Mouse (Mus musculus): ENCODE measurements at regions not wholly inside any gene's neighbourhood (a gene's known extent, or its start where the extent isn't known, plus 50 kb on each side); places are given as distances from the start of the nearest gene placed in this dataset.
"Not testable (repeated sequence)": the region's sequence is repeated elsewhere in the genome, so short reads cannot be mapped to it uniquely, and the experiment has no call there.

- no peak for DNase-seq
These were observed 227.1 kb downstream of the Pth2r start for GRCm38 (mm10) chr1:65509003-65509402.

DNA sequence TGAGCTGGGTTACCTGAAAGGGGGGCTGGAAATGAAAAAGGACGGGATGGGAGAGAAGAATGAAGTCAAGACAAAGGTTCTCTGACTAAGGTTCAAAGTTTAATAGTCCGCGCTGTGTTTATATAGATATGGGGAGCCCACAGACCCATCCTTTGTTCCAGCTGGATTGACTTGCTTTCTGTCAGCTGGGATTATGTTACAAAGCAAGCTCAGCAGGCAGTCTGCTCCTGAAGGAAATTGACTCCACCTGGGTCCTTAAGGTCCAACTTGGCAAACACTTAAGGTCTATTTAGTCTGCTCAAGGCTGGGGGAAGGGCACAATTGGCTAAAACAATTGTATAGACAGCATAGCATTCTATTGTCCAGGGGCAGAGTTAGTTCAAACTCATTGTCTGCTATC, 253.8 kb downstream of the Pth2r start:
- no peak for DNase-seq

DNA sequence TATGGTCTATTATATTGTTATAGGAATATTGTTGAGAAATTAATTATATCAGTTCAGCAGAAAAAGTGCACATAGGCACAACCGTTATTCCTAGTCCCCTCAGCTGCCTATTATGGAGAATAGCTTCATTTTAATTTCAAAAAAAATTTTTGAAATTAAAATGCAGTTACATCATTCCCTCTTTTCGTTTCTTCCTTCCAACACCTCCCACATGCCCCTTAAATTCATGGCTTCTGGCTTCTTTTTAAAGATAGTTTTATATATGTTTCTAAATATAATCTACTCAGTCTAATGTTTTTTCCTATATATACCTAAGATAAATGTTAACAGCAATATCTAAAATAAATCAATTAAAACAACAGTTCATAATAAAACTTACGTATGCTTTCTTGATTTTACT, 256.7 kb downstream of the Pth2r start:
- DNase-seq = no peak

DNA sequence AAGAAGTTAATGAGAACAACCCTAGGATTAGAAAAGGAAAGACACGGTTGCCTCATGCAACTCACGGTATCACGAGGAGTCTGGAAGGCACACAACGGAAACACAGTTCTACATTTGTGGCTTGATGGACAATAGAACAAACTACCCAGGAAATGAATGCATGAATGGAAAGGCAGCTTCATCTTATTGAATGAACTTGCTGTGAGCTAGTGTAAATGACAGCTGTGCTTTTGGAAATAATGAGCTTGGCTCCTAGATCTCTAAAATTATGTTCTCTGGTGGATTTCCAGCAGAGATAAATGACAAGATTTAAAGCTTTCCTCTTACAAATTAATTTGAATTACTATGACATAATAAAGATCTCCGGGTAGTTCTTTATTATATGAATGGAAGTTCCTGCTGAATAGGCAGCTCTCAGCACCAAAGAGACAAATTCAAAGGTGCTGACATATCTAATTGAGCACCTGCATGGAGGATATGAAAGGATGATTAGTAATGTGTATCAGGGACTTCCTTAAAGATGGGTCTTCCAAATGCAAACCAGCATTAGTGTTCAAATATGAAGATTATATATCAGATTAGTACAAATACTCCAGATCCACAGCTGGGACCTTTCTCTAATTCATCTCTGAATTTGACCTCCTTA, 262.5 kb downstream of the Pth2r start:
- DNase-seq = no peak

DNA sequence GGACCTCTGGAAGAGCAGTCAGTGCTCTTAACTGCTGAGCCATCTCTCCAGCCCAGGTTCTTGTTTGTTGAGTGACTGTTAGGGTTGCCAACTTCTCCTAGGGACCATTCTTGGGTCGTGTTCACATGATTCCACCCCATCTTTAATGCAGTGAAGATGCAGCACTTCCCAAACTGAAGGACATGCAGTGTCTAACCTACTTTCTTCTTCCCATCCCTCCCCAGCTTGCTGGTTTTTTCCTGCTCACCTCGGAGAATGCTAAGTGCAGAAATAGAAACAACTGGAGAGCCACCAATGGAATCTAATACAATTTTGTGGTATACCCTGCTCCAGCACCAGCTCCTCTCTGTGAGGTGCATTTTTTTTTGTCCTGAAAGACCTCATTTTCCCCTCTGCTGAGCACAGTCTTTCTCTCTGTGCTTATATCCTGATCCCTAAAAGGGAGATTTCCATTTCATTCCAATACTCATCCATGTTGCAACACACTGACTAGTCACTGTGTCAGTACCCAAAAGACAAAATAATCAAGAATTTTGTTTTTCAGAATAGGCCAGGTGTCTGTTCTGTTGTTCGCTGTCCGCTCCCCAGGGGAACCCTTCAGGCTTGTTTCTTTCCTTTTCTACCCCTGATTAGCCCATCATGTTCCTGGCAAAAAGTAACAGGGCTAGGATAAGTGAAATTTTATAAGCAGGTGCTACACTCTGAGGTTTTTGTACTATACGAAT, 263.6 kb downstream of the Pth2r start:
- DNase-seq = no peak

DNA sequence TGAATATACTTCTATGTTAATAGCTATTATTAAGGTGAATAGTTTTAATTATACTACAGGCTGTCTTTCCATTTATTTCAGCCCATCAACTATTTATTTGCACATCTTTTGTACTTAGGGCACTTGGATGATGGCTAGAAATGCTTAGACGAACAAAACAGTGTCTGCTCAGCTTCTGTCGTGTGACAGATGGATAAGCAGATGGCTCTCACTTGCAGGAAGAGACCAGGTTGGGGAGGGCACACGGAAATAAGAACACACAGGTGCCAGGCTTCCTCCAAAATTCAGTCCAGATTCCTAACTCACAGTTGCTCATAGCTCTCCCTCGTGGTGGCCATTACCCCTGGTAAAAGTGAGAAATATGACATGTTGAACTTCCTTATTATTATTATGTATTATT, 267.0 kb downstream of the Pth2r start:
- peak; percentile 7 to 34 for DNase-seq

DNA sequence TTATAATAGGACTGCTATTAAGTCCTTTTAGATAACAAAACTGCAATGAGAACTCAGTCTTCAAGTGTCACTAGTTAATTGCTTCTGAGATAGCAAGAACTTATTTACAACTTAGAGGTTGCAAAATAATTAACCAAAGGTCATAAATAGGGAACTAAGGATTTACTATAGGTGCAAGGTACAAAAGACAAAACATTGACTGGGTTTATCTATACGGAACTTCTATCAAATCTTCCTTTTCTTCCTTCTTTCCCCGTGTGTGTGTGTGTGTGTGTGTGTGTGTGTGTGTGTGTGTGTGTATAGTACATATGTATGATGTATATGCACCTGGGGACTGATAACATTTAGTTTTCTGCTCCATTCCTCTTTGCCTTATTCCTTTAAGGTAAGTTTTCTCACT, 305.5 kb downstream of the Pth2r start:
- DNase-seq = no peak

DNA sequence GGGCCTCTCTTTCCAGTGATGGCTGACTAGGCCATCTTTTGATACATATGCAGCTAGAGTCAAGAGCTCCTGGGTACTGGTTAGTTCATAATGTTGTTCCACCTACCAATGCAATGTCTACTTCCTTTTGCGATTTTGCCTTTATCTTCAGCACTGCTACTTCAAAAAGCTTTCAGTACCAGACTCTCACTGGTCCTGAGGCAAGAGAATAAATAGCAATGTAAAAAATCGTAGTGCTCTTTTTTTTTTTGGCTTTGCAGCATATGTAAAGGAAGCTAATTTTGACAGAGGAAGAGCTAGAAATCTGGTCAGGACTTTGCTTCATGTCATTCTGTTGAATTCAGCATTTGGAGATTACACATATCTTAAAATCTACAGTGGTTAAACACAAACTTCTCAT, 291.0 kb upstream of the Crygf start:
- DNase-seq = no peak

GRCm38 (mm10) chr1:65654460-65654859, 271.9 kb upstream of the Crygf start:
- DNase-seq = no peak

- DNase-seq = no peak
These were observed 244.4 kb upstream of the Crygf start for GRCm38 (mm10) chr1:65681960-65682359.

- no peak for DNase-seq
These were observed 239.0 kb upstream of the Crygf start for GRCm38 (mm10) chr1:65687322-65687721.

- DNase-seq = no peak
These were observed 196.1 kb upstream of the Crygf start for GRCm38 (mm10) chr1:65730262-65730661.

DNA sequence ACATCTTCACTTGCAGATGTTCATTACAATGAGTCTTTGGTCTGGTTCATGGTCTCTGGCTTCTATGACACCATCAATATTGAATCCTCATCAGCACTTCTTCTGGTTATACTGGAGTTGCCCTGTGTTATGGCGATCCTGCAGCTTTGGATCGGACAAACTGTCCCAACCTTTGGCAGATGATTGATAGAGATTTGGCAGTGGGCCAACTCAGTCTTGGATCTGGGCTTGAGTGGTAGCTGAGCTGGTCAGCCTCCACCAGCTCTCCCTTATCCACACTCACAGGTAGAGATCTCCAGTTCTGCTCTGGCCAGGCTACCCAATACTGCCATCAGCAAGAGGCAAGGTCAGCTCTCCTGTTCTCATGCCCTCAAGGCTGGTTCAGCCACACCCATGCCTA, 168.4 kb upstream of the Crygf start:
- DNase-seq = no peak

DNA sequence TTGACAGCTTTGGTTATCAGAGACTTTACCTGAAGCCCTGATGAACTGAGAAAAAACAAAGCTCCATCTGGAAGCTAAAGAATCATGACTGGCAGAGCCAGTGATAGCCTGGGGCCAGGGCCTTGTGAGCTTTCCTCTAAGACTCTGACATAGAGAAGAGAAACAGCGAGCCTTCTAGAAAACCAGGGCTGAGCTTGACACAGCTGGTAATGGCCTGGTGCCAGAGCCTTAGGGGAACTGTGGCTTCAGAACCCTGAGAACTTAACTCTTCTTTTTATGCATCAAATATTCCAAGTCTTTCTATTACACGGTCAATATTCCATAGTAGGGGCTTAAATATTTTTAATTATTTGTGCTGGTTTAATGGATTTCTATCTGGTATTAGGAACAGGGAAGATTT, 165.2 kb upstream of the Crygf start:
- no peak for DNase-seq

GRCm38 (mm10) chr1:65800244-65800643, 126.1 kb upstream of the Crygf start:
- DNase-seq = no peak

DNA sequence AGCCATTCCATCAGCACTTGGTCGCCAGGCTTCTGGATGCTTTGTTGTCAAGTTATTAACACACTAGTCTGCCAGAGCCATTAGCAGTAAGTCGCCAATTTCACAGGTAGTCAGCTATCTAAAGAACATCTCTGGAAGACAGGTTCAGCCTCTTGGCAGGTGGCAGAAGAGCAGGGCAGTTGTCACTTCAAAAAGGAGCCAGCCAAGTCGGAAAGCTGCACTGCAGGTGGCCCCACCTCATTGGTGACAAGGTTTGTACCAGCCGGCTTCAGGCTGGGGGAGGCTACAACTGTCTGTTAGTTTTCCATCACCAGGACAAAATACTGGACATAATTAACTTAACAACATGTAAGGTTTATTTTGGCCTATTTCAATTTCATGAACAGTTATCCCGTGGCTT, 105.5 kb upstream of the Crygf start:
- DNase-seq = no peak

- DNase-seq = no peak
These were observed 85.2 kb upstream of the Crygf start for GRCm38 (mm10) chr1:65841116-65841515.

- DNase-seq = no peak
These were observed 79.3 kb upstream of the Crygf start for GRCm38 (mm10) chr1:65847005-65847404.

DNA sequence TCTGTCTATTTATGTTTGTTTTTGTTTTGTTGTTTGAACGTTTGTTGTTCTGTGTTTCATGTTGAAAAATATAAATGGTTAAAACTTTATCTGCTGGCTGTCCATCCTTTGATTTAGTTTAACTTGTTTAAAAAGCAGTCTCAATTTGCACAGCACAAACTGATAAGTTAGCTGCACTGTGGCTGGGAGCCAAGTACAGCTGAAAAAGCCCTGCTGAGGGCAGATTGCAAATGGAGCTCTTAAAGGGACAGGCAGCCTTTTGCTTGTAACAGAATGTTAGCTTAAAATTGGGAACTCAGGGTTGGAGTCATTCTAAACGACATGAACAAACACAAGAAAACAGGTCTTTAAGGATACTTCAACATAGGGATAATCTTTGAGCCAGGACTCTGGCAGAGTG, 52.6 kb upstream of the Crygf start:
- not testable (repeated sequence) for DNase-seq

Measured in layer of hippocampus, postnatal 36 days (tissue).